Comparison of ENCODE assay signal across 26 mouse cellular contexts in the genomic region with DNA sequence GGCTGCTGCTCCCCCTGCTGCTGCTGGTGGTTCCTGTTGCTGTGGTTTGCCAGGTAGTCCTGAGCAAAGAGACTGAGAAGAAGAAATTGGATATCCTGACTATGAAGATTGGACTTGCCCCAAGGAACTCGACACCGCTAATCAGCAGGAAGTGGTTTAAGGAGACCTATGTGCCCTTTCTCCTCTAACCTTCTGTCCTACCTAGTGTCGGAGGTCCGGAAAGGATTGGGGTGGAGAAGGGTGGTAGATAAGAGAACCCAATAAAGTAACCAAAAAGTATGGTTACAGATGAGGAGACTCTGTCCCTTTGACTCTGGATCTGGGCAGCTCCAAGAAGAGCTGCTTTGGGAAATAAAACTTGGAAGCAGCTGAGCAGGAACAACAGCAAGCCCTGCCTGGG.
"Had no signal": no experiment of that assay in that cellular context is flagged by ENCODE, and none has a peak within 500 bp of the region (broad histone marks: within the 10 kb centered on the region; RNA-seq: fewer than 3 reads in every experiment).

No protein-coding gene starts in this region.

- DNase-seq: gastrocnemius, adult 2 months; gastrocnemius, postnatal 10 days; gastrocnemius, postnatal 36 days; heart, adult 18-20 months; heart, postnatal 14 days; heart, postnatal 36 days; kidney, adult 11 months; kidney, adult 2 months; kidney, adult 9 months; kidney, postnatal 14 days; kidney, postnatal 36 days; layer of hippocampus, adult 9-11 months; layer of hippocampus, postnatal 36 days; left cerebral cortex, postnatal 4 days had no signal

- H3K9ac ChIP-seq: heart, embryonic 13.5 days; heart, embryonic 15.5 days; hindbrain, embryonic 13.5 days; hindbrain, embryonic 15.5 days; kidney, embryonic 15.5 days; limb, embryonic 13.5 days; limb, embryonic 15.5 days had no signal

- H3K9me3 ChIP-seq: heart, embryonic 13.5 days; heart, embryonic 15.5 days; hindbrain, embryonic 13.5 days; hindbrain, embryonic 15.5 days; kidney, embryonic 15.5 days; limb, embryonic 13.5 days; limb, embryonic 15.5 days; liver, embryonic 12.5 days had no signal

- H3K4me1 ChIP-seq: hindbrain, embryonic 13.5 days; hindbrain, embryonic 15.5 days; limb, embryonic 13.5 days; limb, embryonic 15.5 days had no signal

- ATAC-seq: hindbrain, postnatal 0 days; intestine, embryonic 16.5 days; liver, embryonic 12.5 days had no signal

- H3K36me3 ChIP-seq: heart, embryonic 13.5 days; heart, embryonic 15.5 days; hindbrain, embryonic 13.5 days; hindbrain, embryonic 15.5 days; kidney, embryonic 15.5 days; limb, embryonic 13.5 days; limb, embryonic 15.5 days; liver, embryonic 12.5 days had no signal

- H3K4me2 ChIP-seq: heart, embryonic 11.5 days; heart, embryonic 13.5 days; heart, embryonic 15.5 days; hindbrain, embryonic 13.5 days; hindbrain, embryonic 15.5 days; kidney, embryonic 15.5 days; limb, embryonic 13.5 days; limb, embryonic 15.5 days; liver, embryonic 12.5 days had no signal

- H3K4me3 ChIP-seq: gastrocnemius, adult 2 months; heart, embryonic 13.5 days; heart, embryonic 15.5 days; hindbrain, embryonic 13.5 days; hindbrain, embryonic 15.5 days; kidney, embryonic 15.5 days; limb, embryonic 13.5 days; limb, embryonic 15.5 days; liver, embryonic 12.5 days had no signal

- H3K27ac ChIP-seq: gastrocnemius, adult 2 months; heart, embryonic 13.5 days; heart, embryonic 15.5 days; hindbrain, embryonic 13.5 days; hindbrain, embryonic 15.5 days; hindbrain, postnatal 0 days; kidney, embryonic 15.5 days; kidney, postnatal 0 days; limb, embryonic 13.5 days; limb, embryonic 15.5 days; liver, embryonic 12.5 days had no signal

- H3K27me3 ChIP-seq: heart, embryonic 13.5 days; heart, embryonic 15.5 days; hindbrain, embryonic 13.5 days; hindbrain, embryonic 15.5 days; kidney, embryonic 15.5 days; limb, embryonic 13.5 days; limb, embryonic 15.5 days; liver, embryonic 12.5 days had no signal
